Mouse (Mus musculus) kidney, adult 10 weeks (tissue): ENCODE data around the gene Gjc2. TPM values are rescaled to one million over a fixed set of nuclear protein-coding genes. Genes with fewer than 3 reads are reported as not detected.

ENCODE experiments used
- polyA plus RNA-seq: library from polyadenylated mRNA; stranded (reverse); fragments of 350-450 nt; fragmentation: Illumina TruSeq; extraction: RNeasy Lipid Tissue Mini Kit (QIAGEN cat#74804); gene quantifications from one replicate; pipeline ENCODE4 v1.2.3, GENCODE M21; 2014; ENCODE audit warnings: low read depth, low replicate concordance

Gjc2 gene
- polyA plus RNA-seq: not detected

DNA sequence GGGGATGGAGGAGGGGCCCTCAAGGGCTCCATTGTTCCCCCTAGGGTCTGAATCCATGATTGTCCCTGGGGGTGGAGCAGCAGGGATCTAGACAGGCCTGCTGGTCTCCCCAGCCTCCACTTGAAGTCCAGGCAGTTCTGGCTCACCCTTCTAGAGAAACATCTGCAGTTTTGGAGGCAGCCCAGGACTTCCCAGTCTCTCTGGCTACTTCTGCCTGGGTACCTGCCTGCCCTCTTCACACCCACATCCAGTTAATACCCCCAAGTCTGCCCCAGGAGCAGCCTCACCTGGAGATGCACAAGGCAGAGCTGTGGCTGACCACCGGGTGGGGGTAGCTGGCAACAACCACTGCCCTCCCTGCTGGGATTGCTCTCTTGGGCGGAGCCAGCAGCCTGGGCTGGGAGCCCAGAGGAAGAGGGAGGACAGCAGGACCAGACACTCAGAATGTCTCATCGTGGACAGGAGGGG, at the start of gene Gjc2:
Gjc2 (minus strand) TSS at position 350 of the 468 bp plus-strand sequence.

DNA sequence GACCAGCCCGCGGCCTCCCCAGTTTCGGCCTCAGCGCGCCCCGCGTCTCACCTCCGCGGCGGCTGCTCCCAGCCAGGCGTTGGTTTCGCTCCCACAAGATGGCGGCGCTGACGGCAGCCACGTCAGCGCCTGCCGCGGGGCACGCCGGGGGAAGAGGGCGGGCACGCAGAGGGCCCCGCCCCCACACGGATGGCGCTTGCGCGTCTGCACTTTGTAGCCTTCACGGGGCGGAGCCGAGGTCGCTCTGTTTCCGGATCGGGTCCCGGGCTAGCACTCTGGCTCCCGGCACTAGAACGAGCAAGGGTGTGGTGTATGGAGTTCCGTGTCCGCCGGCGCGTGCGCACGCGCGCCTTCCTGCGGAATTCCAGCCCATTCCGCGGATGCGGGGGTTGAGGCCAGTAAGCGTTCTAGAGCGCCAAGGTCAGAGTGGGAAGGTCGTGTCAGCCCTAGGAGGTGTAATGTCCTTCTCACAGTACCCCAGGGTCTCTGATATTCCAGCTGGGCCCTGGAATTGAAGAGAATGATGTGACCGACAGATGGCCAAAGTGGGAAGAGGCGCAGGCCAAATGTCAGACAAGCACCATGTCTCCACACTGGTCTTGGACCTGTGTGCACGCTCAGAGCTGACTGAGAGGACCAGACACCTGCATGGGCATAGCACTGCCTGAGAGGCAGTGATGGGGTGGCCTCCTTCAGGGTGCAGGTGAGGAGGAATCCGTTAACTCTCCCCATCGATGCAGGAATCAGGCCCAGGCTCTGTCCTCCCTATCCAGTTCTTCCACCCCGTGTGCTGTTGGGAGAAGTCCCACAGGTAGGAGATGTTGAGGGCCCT, 45.3 kb upstream of the Gjc2 start, which contains the start of gene Arf1:
Arf1 (minus strand) TSS at position 149 of the 832 bp plus-strand sequence.

DNA sequence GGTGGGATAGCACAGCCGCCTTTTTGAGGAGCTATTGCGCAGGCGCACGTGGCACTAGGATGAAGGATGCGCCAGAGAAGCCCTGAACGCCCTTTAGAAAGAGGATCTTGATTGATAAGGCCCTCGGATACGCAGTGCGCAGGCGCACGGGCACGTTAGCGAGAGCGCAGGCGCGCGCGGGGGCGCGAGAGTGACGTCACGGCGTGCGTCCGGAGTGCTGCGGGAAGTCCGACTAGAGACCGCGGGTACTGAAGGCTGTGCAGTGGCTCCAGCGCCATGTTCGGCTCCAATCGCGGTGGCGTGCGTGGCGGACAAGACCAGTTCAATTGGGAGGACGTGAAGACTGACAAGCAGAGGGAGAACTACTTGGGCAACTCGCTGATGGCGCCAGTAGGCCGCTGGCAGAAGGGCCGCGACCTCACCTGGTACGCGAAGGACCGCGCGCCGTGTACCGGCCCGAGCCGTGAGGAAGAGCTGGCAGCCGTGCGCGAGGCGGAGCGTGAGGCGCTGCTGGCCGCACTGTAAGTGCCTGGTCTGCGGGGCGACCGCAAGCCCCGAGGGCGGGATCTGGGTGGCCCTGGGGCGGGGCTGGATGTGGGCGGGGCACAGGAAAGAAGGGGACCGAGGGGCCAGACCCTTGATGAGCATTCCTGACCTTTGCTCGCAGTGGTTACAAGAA, 25.3 kb upstream of the Gjc2 start, which contains the start of gene 2310033P09Rik:
2310033P09Rik (plus strand) TSS at position 169 of the 679 bp plus-strand sequence.

DNA sequence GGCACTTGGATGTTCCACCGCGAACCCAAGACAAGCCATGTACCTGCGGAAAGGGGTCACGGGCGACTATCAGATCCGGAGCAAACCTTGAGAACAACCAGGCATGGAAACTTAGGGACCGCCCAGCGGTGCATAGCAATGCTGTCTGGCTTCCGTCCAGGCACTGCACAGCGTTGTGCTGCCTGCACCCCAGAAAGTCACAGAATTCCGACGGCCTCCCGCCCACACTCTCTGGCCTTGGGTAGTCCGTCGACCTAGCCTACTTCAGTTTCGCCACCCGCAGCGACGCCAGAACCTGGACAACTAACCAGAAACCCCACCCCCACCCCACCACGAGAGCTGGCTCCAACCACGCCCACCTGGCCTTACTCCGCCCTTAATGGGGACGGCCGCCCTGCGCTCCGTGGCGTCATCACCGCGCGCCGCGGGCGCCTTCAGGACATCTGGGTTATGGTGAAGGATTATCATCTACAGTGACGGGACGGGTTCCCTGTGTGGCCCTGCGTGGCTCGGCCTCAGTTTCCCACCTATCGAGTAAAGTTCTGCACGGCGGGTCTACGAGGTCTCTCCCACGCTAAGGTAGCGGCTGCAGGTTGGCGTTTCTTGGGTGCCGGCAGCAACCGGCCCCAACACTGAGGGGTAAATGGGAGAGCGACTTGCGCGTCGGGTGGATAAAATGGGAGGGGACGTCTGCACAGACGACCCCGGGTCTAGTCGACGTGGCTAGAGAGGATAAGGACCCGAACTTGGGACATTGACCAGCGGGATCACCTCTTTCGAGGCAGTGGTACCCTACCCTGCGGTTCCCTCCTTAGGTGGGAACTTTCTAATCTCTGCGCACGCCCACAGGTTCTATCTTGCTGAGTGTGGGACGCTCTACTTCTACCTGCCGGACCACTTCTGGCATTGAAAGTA, 19.3 kb upstream of the Gjc2 start, which contains the start of gene Mrpl55:
Mrpl55 (plus strand) TSS at position 406 of the 915 bp plus-strand sequence.

DNA sequence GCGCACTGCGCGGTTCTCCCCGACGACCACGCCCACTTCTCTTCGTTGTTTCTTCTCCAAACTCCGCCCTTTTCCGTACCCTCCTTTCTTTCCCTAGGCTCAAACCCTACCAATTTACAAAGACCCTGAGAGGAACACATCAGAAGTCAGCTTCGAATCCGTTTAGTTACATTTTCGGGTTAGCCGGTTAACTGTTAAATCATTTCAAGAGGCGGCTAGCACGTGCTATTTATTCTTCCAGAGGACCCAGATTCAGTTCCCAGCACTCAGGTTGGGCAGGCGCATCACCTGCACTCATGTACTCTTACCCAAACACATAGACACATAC, 9.0 kb upstream of the Gjc2 start, which contains the start of gene Guk1:
Guk1 (minus strand) TSS at position 154 of the 328 bp plus-strand sequence.

DNA sequence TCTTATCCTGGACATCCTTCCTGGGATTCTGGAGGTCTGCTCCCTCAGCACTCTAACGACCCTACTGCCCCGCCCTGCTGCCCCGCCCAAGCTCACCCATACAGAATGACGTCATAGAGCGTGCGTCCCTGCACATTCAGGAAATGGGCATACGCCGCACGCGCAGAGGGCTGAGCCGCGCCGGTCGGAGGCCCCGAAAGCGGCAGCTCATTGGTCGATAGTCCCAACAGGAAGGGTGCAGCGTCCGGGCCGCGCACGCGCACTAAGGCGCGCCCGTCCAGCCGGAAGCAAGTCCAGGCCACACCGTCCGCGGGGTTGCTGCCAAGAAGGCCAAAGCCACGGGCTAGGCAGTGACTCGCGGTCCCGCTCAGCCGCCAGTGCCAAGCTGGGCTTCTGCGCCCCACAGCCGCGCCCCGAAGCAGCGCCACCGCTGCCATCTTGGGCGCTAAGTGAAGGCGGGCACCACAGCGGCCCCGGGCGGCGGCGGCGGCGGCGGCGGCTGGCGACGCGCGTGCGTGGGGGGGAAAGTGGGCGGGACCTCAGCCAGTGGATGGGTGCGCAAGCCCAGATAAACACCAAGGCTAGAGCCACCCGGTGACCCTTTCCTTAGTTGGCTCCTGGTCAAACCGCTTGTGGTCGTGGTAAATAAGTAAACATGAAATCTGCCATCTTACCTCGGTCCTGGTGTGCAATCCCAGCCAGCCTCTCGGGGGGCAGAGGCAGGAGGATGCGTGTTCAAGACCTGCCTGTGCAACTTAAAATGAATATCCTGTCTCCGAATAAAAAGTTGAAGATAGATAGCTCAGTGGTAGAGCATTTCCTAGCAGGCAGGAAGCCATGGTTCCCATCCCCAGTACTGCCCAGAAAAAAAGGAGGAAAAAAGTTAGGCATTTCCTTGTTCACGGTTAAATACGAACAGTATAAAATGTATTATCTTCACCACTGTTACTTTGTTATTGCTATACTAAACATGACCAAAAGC, 19.5 kb downstream of the Gjc2 start, which contains the start of gene Iba57:
Iba57 (minus strand) TSS at position 485 of the 982 bp plus-strand sequence.

DNA sequence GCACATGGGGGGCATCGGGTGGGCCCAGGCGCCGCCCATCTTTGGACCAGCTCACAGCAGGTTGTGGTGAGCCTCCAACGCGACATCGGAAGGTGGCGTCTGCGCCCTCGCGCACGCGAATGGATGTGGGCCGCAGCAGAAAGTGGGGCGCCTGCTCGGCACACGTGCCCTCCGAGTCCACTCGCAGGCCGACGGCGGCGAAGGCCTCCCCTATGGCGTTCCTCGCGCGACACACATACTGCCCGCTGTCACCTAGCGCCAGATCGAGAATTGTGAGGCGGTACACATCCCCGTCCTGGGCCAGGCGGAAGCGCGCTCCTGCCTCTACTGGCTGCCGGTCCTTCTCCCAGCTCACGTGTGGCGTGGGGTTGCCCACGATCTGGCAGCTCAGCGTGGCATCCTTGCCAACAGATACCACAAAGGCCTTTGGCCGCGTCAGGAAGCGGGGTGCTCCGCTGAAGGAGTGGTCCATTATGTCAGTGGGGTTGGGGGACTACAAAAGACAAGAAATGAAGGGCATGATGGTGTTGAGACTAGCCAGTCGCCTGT, 47.0 kb downstream of the Gjc2 start, which contains the start of gene Obscn:
Obscn (minus strand) TSS at position 499 of the 549 bp plus-strand sequence.

Other genes with a start within 250 kb of the Gjc2 start
- 14.1 TPM for gene Rnf187, start 244.3 kb downstream of the Gjc2 start, polyA plus RNA-seq
- not detected for gene Hist3h2ba, start 234.3 kb downstream of the Gjc2 start, polyA plus RNA-seq
- 23.7 TPM for gene Hist3h2a, start 228.5 kb downstream of the Gjc2 start, polyA plus RNA-seq
- gene Trim17, start 228.5 kb downstream of the Gjc2 start, polyA plus RNA-seq: not detected
- gene Trim11, start 205.1 kb downstream of the Gjc2 start, polyA plus RNA-seq: 0.44 TPM
- not detected for gene Obscn, start 46.8 kb downstream of the Gjc2 start, polyA plus RNA-seq
- 0.97 TPM for gene Iba57, start 19.5 kb downstream of the Gjc2 start, polyA plus RNA-seq
- gene Guk1, start 9.0 kb upstream of the Gjc2 start, polyA plus RNA-seq: 5.9 TPM
- gene Mrpl55, start 19.3 kb upstream of the Gjc2 start, polyA plus RNA-seq: 15.6 TPM
- 0.85 TPM for gene 2310033P09Rik, start 25.1 kb upstream of the Gjc2 start, polyA plus RNA-seq
- gene Arf1, start 45.1 kb upstream of the Gjc2 start, polyA plus RNA-seq: 190 TPM
- not detected for gene Wnt3a, start 107.5 kb upstream of the Gjc2 start, polyA plus RNA-seq
- 0.16 TPM for gene Wnt9a, start 123.7 kb upstream of the Gjc2 start, polyA plus RNA-seq
- gene Prss38, start 192.4 kb upstream of the Gjc2 start, polyA plus RNA-seq: not detected